Mouse (Mus musculus) lung, postnatal 0 days (tissue): ENCODE data around the gene Asic4. TPM values are rescaled to one million over a fixed set of nuclear protein-coding genes. Genes with fewer than 3 reads are reported as not detected.

ENCODE experiments used
- ATAC-seq: fragments of 200-750 bp; cut with Nextera tagmentation; 2 replicates; pipeline ENCODE4 v1.8.0; 2017; ENCODE audit warnings: moderate library complexity
- DNase-seq: peaks from one replicate; pipeline ENCODE4 v3.0.0-alpha.2; 2016; ENCODE audit warnings: low spot score
- H3K27ac ChIP-seq: fragments of 300-500 bp; sonication (generic); 2 replicates; pipeline ENCODE4 v1.5.1; 2014; ENCODE audit warnings: antibody characterized with exemption, mild to moderate bottlenecking, low read length, mixed read lengths
- H3K27me3 ChIP-seq: fragments of 300-500 bp; sonication (generic); replicated peaks from 2 replicates; pipeline ENCODE4 v1.6.1; 2014; ENCODE audit warnings: low read length, mixed read lengths; ENCODE audit not compliant: insufficient read depth
- H3K36me3 ChIP-seq: fragments of 300-500 bp; sonication (generic); 2 replicates; pipeline ENCODE4 v1.6.1; 2014; ENCODE audit warnings: low read length, mixed read lengths; ENCODE audit not compliant: insufficient read depth
- H3K4me1 ChIP-seq: fragments of 300-500 bp; sonication (generic); 2 replicates; pipeline ENCODE4 v1.6.1; 2014; ENCODE audit warnings: antibody characterized with exemption, low read depth, low read length, mixed read lengths; ENCODE audit not compliant: insufficient read depth
- H3K4me2 ChIP-seq: fragments of 300-500 bp; sonication (generic); replicated peaks from 2 replicates; pipeline ENCODE4 v1.6.1; 2014; ENCODE audit warnings: low read depth, mild to moderate bottlenecking, low read length, moderate library complexity, mixed read lengths
- H3K4me3 ChIP-seq: fragments of 300-500 bp; sonication (generic); 2 replicates; pipeline ENCODE4 v1.5.1; 2014; ENCODE audit warnings: low read depth, low read length
- H3K9ac ChIP-seq: fragments of 300-500 bp; sonication (generic); replicated peaks from 2 replicates; pipeline ENCODE4 v1.6.1; 2014; ENCODE audit warnings: low read depth, mild to moderate bottlenecking
- H3K9me3 ChIP-seq: fragments of 300-500 bp; sonication (generic); 2 replicates; pipeline ENCODE4 v1.6.1; 2016; ENCODE audit warnings: low read length, mixed read lengths
- CTCF ChIP-seq: IDR thresholded peaks from 2 replicates; pipeline ENCODE4 v1.5.1; 2016; ENCODE audit warnings: antibody characterized with exemption, mild to moderate bottlenecking
- EP300 ChIP-seq: IDR thresholded peaks from 2 replicates; pipeline ENCODE4 v1.6.1; 2016; ENCODE audit warnings: antibody characterized with exemption, mild to moderate bottlenecking, control low read depth
- WGBS: fragments of 180-500 bp; shearing (Covaris S2); extraction: QIAGEN DNeasy Blood & Tissue Kit; methylation state at CpG from one replicate; pipeline ENCODE4 v1.1.7; 2014; 5-methylcytosine and 5-hydroxymethylcytosine counted together
- polyA plus RNA-seq: library from polyadenylated mRNA; unstranded; fragments of >200 nt; fragmentation: Nextera tagmentation; extraction: Ambion mirVana; gene quantifications from 2 replicates; pipeline ENCODE4 v1.2.1, GENCODE M21; 2015

The Asic4 gene
- polyA plus RNA-seq, 1 experiment from 2014 or later = not detected

DNA sequence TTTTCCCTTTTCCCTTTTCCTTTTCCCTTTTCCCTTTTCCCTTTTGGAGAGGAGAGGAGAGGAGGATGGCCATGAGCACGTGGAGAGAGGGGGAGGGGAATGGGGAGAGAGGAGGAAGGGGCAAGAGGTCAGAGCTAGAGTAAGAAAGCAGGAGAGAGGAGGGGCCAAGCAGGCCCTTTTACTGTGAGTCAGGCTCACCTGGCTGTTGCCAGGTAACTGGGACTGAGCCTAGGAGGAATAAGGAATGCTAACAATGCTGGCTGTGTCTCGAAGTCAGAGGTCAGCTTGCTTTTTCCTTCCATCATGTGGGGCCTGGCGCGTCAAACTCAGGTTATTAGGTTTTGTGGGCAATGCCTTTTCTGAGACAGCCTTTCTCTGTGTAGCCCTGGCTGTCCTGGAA is 67.7 kb downstream of the Asic4 start:
- WGBS = 48% methylated on average over 2 of the region's 4 CpGs
- H3K27me3 ChIP-seq = no peaks in the 10 kb centered on the region
- no peak overlapping the region for H3K9ac ChIP-seq
- DNase-seq (peak; percentile 45), ATAC-seq (no peak)
- TF ChIP-seq CTCF (no peak), EP300 (no peak)
- H3K36me3 ChIP-seq = no peaks in the 10 kb centered on the region
- H3K27ac ChIP-seq = no peak overlapping the region
- no peak overlapping the region for H3K4me3 ChIP-seq
- H3K9me3 ChIP-seq = no peaks in the 10 kb centered on the region
- no peak overlapping the region for H3K4me2 ChIP-seq
- peaks cover 6% of the 10 kb centered on the region; the same call in 1 of the 2 replicates for H3K4me1 ChIP-seq

DNA sequence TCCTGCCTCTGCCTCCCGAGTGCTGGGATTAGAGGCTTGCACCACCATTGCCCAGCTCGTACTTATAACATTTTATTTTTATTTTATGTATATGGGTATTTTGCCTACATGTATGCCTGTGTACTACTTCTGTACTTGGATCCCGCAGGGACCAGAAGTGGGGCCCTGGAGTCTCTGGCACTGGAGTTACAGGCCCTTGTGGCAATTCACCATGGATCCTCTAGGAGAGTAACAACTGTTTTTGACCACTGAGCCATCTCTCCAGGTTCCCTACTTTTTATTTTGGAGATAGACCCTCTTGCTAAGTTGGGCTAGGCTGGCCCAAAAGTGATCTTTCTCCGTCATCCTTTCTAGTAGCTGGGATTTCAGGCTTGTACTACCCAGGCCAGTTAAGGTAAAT is 68.2 kb downstream of the Asic4 start:
- Histone ChIP-seq H3K4me3 (no peak overlapping the region), H3K9ac (no peak overlapping the region), H3K4me2 (no peak overlapping the region), H3K9me3 (no peaks in the 10 kb centered on the region), H3K4me1 (peaks cover 6% of the 10 kb centered on the region; the same call in 1 of the 2 replicates), H3K36me3 (no peaks in the 10 kb centered on the region), H3K27ac (no peak overlapping the region), H3K27me3 (no peaks in the 10 kb centered on the region)
- WGBS = 93% methylated on average over 4 of the region's 4 CpGs
- no peak for ATAC-seq
- TF ChIP-seq CTCF (no peak), EP300 (no peak)
- no peak for DNase-seq

DNA sequence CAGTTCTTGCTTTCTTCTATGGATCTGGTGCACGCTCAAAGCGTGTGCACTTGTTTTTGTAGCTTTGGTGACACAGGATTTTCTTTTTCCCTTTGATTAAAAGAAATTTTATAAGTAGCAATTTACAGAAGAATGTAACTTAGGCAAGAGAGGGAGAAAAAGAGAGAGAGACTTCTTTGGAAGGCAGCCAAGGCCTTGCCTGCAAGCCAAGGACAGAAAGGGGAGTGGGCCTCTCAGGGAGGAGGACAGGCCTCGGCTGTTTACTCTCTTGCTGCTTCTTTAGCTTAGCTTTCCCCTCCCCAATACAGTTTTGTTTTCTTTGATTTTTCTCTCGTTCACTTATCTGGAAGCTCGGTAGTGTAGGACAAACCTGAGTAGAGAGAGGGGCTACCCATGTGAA is 69.3 kb downstream of the Asic4 start:
- DNase-seq = peak; percentile 72
- Histone ChIP-seq H3K9me3 (no peaks in the 10 kb centered on the region), H3K27me3 (no peaks in the 10 kb centered on the region), H3K27ac (peak overlapping the region; percentile 71), H3K9ac (no peak overlapping the region), H3K4me2 (no peak overlapping the region), H3K4me3 (no peak overlapping the region), H3K36me3 (no peaks in the 10 kb centered on the region), H3K4me1 (peaks cover 6% of the 10 kb centered on the region; the same call in 1 of the 2 replicates)
- ATAC-seq = no peak
- TF ChIP-seq EP300 = no peak
- WGBS = 34% methylated on average over 5 of the region's 5 CpGs

DNA sequence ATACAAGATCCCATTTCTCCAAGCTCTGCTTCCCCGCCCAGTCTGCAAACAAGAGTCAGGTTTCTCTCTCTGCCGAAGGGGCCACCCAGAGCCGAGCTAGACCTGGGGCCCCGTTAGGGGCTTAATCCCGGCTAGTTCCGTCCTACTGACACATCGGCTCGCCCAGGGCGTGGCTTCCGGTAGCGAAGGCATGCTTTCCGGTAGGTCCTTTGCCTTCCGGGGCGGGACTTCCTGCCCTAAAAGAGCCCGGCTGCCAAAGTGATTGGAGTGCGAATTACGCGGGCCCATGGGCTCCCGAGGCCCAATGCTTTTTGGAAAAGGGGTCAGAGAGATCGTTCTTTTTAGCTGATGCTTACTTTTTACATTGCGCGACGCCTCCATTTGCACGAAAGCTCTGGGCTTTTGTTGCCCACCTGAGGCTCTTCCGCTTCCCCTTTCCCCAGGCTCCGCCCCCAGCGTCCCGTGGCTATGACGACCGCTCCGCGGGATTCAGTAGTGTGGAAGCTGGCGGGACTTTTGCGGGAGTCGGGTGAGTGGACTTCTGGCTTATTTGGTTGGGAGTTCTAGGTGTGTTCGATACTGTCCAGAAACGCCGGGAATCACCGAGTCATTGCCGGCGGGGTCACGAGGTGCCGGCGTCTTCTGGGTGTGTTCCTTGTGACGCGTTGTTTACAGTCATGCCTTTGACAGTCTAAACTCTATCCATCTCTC is 71.2 kb downstream of the Asic4 start, which contains the start of gene Stk11ip:
Gene Stk11ip, plus strand, starts transcription at position 209 of the 711 bp plus-strand sequence.
- Histone ChIP-seq H3K9ac (peak within 1 kb of the TSS; percentile 47), H3K27me3 (no peaks in the 10 kb centered on the region), H3K27ac (peak within 1 kb of the TSS; percentile 89), H3K4me3 (peak within 1 kb of the TSS; percentile 60), H3K4me2 (peak within 1 kb of the TSS; percentile 53), H3K9me3 (no peaks in the 10 kb centered on the region), H3K4me1 (peaks cover 6% of the 10 kb centered on the region; the same call in 1 of the 2 replicates), H3K36me3 (peaks cover 7% of the 10 kb centered on the region)
- peak; percentile 98 for DNase-seq
- under 1% methylated on average over 46 of the region's 46 CpGs for WGBS
- peak; percentile 76 for TF ChIP-seq EP300
- no peak for TF ChIP-seq CTCF
- peak; percentile 98 for ATAC-seq

Other genes starting within 250 kb of the Asic4 start
- 8.6 and 10.1 TPM in 2 replicates for gene Glb1l, start 239.6 kb upstream of the Asic4 start, polyA plus RNA-seq
- 75.8 and 77.0 TPM in 2 replicates for gene Stk16, start 239.6 kb upstream of the Asic4 start, polyA plus RNA-seq
- gene Tuba4a, start 230.6 kb upstream of the Asic4 start, polyA plus RNA-seq = 46.6 and 50.5 TPM in 2 replicates
- gene A630095N17Rik, start 218.3 kb upstream of the Asic4 start, polyA plus RNA-seq = not detected in 2 replicates
- gene Dnajb2, start 214.0 kb upstream of the Asic4 start, polyA plus RNA-seq = 40.1 and 45.6 TPM in 2 replicates
- gene Ptprn, start 185.9 kb upstream of the Asic4 start, polyA plus RNA-seq = 0.90 and 0.92 TPM in 2 replicates
- 1.5 and 1.8 TPM in 2 replicates for gene Resp18, start 172.0 kb upstream of the Asic4 start, polyA plus RNA-seq
- gene Dnpep, start 132.4 kb upstream of the Asic4 start, polyA plus RNA-seq = 109 TPM in 2 replicates
- gene Des, start 90.1 kb upstream of the Asic4 start, polyA plus RNA-seq = 59.4 and 67.3 TPM in 2 replicates
- 15.4 and 16.4 TPM in 2 replicates for gene Speg, start 75.1 kb upstream of the Asic4 start, polyA plus RNA-seq
- gene Gmppa, start 14.5 kb upstream of the Asic4 start, polyA plus RNA-seq = 58.4 and 58.9 TPM in 2 replicates
- 31.2 and 31.6 TPM in 2 replicates for gene Chpf, start 28.9 kb downstream of the Asic4 start, polyA plus RNA-seq
- 1.1 and 1.3 TPM in 2 replicates for gene Tmem198, start 29.1 kb downstream of the Asic4 start, polyA plus RNA-seq
- gene Obsl1, start 56.0 kb downstream of the Asic4 start, polyA plus RNA-seq = 25.8 and 33.9 TPM in 2 replicates
- gene Inha, start 56.6 kb downstream of the Asic4 start, polyA plus RNA-seq = 3.7 and 3.8 TPM in 2 replicates
- gene Stk11ip, start 71.1 kb downstream of the Asic4 start, polyA plus RNA-seq = 12.7 and 13.2 TPM in 2 replicates
- 8.0 and 10.4 TPM in 2 replicates for gene Slc4a3, start 95.8 kb downstream of the Asic4 start, polyA plus RNA-seq